Mouse (Mus musculus) adrenal gland, postnatal 36 days (tissue): Measurements from ENCODE around the gene Kif22. TPM values are rescaled to one million over a fixed set of nuclear protein-coding genes. Genes with fewer than 3 reads are reported as not detected.
"Not testable (repeated sequence)": the region's sequence is repeated elsewhere in the genome, so short reads cannot be mapped to it uniquely, and the experiment has no call there.

Experiments
- DNase-seq, 2 experiments: peaks; one replicate each; pipeline ENCODE4 v3.0.0; 2021; ENCODE audit warnings: mixed read lengths in 1 of 2
- long read RNA-seq, 2 experiments: library from polyadenylated mRNA; stranded (forward); transcript quantifications; one replicate each; pipeline ENCODE4 v2.0.0; 2021; ENCODE audit warnings: borderline sequencing depth in 2 of 2
- total RNA-seq, 2 experiments: library from RNA; stranded (reverse); gene quantifications; 2 replicates each; pipeline ENCODE4 v1.2.3; 2021

Gene Kif22
- total RNA-seq, result 1 to 10 TPM; 5.7 to 6.8 TPM
- long read RNA-seq, experiment 1, partial matches to known transcripts, result 2 of 7 reads
- long read RNA-seq, experiment 1, other reads (novel, unspliced or antisense), result 1 of 7 reads
- long read RNA-seq, experiment 2, partial matches to known transcripts, result 0 of 5 reads
- long read RNA-seq, experiment 2, other reads (novel, unspliced or antisense), result 1 of 5 reads

DNA sequence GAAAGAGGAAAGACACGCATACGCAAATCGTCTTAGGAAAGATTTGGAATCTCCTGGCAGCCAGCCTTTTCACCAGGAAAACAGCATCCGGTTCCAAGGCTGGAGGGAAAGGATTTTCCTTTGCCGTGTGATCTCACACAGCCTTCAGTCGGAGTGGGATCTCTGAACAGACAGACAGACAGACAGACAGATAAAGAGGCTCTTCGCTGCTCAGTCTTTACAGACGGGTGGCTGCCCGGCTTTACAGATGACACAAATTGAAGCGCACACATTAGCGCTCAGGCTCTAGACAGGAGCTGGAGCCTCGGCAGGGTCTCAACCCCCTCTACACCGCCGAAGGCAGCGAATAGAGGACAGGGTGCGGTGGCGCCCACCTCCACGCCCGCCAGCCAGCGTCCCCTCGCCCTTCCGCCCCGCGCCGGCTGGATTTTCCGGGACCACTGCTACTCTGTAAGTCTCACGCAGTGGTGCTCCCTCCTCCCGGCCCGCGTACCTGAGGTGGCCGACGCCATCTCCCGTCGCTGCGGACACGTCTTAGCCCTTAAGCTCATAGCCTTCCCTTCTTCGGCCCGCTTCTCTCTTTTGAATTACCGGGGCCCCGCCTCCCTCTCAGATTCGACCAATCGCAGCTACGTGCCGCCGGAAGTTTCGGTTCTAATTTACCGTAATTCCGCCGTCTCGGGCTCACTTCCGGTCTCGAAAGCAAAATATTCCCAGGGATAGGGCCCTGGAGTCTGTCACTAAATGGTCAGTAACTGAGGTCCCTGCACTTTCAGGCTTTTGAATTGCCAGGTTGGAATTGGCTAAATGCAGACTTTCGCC lies at the start of gene Kif22:
Gene Kif22 (minus strand): TSS at position 621 of the 822 bp plus-strand sequence.
- DNase-seq, result peak; percentile 91

GRCm38 (mm10) chr7:127091114-127091896 lies 49.0 kb upstream of the Kif22 start, which contains the start of gene AI467606:
AI467606 (plus strand) TSS chr7:127091359.
- DNase-seq, result peak; percentile 34 to 47

DNA sequence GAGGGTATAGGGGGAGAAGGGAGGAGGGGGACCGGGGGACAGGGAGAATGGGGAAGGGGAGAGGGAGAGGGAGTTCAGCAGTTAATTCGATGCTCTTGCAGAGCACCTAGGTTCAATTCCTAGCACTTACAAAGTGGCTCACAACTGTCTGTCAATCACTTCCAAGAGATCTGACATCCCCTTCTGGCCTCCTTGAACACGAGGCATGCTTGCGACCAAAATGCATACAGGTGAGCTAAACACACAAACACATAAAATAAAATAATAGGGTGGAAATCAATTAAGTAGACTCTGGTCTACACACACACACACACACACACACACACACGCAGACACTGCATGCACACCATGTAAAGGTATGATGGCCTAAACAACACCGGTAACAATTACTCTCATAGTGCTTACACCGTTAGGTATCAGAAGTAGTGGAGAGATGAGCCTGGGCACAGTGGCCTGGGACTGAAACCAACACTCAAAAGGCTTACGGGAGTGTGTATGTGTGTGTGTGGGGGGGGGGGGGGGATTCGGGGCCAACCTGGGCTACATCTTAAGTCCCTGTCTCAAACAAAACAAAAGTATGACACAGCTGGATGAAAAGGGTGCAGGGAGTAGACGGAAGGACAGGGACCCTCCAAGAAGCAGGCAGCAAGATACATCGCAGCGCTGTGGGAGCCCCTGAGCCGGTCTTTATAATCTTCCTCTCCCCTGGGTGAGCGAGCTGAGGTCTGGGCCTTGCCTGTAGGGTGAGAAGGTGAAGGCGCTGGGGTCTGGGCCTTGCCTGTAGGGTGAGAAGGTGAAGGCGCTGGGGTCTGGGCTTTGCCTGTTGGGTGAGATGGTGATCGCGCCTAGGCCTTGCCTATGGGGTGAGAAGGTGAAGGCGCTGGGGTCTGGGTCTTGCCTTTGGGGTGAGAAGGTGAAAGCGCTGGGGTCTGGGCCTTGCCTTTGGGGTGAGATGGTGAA lies 48.2 kb upstream of the Kif22 start:
- DNase-seq, result no peak

- DNase-seq, result no peak
These were observed 46.9 kb upstream of the Kif22 start for GRCm38 (mm10) chr7:127088901-127089845.

- no peak for DNase-seq
These were observed 45.8 kb upstream of the Kif22 start for GRCm38 (mm10) chr7:127088083-127088482.

GRCm38 (mm10) chr7:127087278-127088010 lies 45.2 kb upstream of the Kif22 start, which contains the start of gene Zg16:
Zg16 (minus strand) TSS chr7:127087328.
- DNase-seq, result peak in 1 of 2 experiments; percentile 35

GRCm38 (mm10) chr7:127085751-127086150 lies 43.5 kb upstream of the Kif22 start:
- not testable (repeated sequence) for DNase-seq

DNA sequence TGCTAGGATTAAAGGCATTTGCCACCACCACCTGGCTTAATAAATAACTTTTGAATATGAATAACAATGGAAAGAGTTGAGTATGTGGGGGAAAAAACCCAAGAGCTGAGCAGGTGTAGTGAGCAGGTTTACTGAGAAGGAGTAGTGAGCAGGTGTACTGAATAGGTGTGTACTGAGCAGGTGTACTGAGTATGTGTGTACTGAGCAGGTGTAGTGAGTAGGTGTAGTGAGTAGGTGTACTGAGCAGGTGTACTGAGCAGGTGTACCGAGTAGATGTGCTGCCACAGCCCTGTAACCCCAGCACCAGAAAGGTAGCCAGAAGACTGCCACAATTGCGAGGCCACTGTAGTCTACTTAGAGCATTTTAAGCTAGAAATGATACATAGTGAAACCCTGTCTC lies 42.5 kb upstream of the Kif22 start:
- no peak for DNase-seq

GRCm38 (mm10) chr7:127083689-127084088 lies 41.4 kb upstream of the Kif22 start:
- no peak for DNase-seq

DNA sequence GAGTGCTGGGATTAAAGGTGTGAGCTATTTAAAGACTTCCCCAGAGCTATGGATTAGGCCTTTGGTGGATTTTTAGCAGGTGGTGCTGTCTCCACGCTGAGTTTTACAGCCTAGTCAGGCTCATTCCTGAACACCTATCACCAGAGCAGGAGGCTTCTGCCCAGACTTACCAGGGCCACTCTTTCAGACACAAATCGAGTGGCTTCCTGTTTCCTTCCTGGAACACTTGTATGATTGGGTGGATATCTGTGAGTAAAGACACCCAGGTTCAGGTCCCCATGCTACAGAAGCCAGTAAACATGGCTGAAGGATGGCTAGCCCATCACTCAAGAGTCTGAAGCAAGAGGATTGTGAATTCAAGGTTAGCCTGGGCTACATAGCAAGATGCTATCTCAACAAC lies 40.7 kb upstream of the Kif22 start:
- no peak for DNase-seq

DNA sequence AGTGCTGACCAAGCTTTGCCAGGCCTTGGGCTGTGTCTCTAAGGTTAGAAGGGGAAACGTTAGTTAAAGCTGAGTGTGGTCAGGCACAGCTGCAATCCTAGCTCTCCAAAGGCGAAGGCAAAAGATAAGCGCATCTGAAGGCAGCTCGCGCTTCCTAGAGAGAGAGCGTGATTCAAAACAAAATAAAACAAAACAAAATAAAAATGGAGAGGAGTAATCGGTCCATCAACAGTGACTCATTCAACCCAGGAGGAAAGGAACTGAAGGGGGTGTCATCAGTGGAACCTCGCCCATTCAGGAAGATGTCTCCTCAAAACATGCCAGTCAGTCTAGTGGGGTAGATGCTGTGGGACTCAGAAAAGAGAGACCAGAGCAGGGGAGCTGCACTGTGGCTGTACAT lies 40.0 kb upstream of the Kif22 start:
- no peak for DNase-seq

DNA sequence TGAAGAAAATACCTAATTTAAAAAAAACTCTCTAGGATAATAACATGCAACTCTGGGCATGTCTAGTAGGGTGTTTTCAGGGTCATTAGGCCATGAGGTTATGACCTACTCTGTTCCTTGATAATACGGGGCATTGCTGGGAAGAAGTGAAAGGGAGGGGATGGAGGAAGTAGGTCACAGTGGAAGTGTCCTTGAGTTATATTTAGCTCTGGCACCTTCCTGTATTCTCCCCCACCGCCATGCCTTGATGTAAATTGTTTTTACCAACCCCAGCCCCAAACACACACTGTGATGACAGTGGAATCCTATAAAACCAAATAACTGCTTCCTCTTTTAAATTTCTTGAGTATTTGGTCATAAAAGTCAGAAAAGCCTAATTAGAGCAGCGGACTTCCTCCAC lies 37.8 kb upstream of the Kif22 start:
- DNase-seq, result no peak

DNA sequence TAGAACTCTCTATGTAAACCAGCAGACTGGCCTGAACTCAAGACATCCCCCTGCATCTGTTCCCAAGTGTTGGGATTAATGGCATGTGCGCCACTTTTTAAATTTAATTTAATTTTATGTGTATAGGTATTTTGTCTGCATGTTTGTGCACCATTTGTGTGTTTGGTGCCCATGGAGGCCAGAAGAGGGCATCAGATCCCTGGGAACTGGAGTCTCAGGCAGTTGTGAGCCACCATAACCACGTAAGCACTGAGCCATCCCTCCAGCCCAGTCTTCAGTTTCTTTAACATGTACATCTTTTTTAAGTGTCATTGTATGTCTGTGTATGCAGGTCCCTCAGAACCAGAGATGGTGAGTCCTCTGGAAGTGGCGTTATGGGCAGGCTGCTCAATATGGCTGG lies 35.4 kb upstream of the Kif22 start:
- DNase-seq, result no peak

GRCm38 (mm10) chr7:127076188-127076587 lies 33.9 kb upstream of the Kif22 start:
- no peak for DNase-seq

DNA sequence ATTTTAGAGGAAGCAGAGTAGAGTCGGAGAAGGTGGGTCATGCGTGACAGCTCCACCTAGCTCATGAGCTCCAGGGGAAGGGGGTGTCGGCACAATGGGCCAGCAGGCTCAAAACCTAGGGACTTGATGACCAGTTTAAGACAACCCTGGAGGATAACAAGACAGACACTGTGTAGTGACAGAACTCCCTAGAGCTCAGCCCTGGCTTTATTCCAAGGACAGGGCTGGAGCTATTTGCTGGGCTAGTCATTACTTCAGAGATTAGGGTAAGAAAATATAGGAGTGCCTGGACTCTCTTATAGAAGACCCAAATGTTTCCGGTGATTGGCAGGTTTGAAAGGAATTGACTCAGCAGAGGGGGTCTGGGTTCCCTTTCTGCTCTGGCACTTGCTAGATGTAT lies 30.9 kb upstream of the Kif22 start:
- DNase-seq, result peak; percentile 62 to 70

- no peak for DNase-seq
These were observed 28.7 kb upstream of the Kif22 start for GRCm38 (mm10) chr7:127070871-127071413.

DNA sequence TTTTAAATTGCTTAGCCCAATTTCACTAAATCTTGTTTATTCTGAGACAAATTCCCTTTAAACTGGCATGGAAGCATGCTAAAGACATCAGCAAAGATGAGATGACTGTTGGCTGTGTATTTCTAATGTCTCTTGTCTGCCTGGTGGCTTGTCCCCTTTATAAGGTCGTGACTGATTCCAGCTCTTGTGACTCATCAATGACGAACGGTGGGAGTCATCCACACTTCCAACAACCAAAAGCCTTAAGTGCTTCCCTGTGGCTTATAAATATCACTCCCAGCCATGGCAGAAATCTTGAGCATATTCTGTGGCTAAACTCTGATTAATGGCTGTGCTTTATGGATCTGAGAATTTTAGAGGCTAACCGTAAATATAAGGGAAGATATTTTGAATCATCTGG lies 24.0 kb upstream of the Kif22 start:
- peak; percentile 58 to 66 for DNase-seq

- DNase-seq, result no peak
These were observed 23.3 kb upstream of the Kif22 start for GRCm38 (mm10) chr7:127065538-127065937.

DNA sequence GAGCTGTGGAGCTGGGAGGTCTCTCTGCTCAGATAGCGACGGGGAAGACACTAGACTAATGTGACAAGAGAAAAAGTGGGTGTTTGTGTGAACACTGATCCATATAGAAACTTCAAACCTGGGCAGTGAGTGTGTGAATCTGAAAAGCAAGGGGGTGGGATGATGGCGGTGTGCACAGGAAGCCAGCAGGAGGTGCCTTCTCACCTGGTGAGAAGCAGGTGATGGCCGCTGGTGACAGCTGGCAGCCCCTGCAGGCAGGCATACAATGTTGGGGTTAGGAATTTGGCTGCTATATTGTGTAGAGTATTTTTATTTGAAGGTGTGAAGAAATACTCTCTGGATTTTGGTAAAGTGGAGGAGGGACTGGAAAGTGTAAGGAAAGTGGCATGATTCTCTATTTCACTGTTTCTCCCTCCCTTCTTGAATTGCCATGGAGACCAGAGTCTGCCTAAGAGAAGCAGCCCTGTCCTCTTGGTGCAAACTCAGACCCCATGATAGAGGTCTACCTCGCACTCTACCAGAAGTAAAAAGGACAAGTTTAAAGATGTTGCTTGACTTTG lies 12.8 kb upstream of the Kif22 start:
- DNase-seq, result no peak
